Mouse (Mus musculus) cerebellum, adult 8-10 months (tissue): Measurements from ENCODE around the gene Sned1.

Experiments used
- DNase-seq: peaks from one replicate; pipeline ENCODE4 v3.0.0; 2022

Gene Sned1

GRCm38 (mm10) chr1:93334621-93335020, 99.0 kb downstream of the Sned1 start:
- no peak for DNase-seq

- DNase-seq: peak; percentile 90
These were observed 107.2 kb downstream of the Sned1 start, which contains the start of the genes Ppp1r7 and Pask for GRCm38 (mm10) chr1:93342648-93343503. Gene Ppp1r7, plus strand, starts transcription at chr1:93342854. Gene Pask, minus strand, starts transcription at chr1:93343482.

GRCm38 (mm10) chr1:93343504-93344047, 107.9 kb downstream of the Sned1 start:
- peak; percentile 91 for DNase-seq

DNA sequence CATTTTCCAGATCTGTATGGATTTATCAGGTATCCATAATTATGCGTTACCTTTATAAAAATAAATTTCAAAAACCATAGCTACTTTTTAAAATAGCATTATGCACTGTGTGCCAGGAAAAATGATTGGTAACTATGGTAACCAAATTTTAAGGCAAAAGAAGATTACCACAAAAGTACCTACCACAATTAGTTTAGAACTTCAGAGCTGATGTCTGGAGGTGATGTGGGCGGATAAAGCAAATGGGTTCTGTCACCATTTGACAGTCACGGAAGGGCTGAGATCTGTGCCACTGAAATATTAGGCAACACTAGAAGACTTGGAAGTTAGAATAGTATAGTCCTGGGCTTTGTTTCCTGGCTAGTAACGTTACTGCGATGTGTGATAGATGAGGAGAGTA, 111.5 kb downstream of the Sned1 start:
- no peak for DNase-seq

DNA sequence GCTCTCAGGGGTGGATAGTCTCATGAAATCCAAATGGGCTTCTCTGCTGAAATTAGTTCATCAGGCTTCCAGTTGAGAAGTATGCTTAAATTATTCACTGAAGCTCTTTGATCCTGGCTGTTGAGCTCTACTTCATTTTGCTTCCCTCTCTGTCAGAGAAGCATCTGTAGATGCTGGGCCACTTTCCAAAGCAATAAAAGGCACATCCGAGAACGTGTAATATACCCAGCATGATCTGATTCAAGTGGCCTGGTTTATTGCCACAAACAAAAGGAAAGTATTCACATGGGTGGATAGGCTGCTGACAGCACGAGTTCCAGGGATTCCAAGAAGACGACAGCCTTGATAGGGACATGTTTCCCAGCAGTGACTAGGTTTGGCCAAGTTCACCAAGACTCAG, 114.1 kb downstream of the Sned1 start:
- no peak for DNase-seq
